Mouse (Mus musculus) heart, embryonic 16.5 days (tissue): Measurements from ENCODE around the gene Mr1. TPM values are rescaled to one million over a fixed set of nuclear protein-coding genes. Genes with fewer than 3 reads are reported as not detected.

Experiments
- ATAC-seq: fragments of 200-750 bp; cut with Nextera tagmentation; replicated peaks from 2 replicates; pipeline ENCODE4 v1.8.0; 2017; ENCODE audit warnings: moderate number of reproducible peaks; ENCODE audit not compliant: insufficient read depth, low FRiP score; ENCODE audit errors: extremely low read depth
- H3K27ac ChIP-seq: fragments of 300-500 bp; sonication (generic); 2 replicates; pipeline ENCODE4 v1.5.1; 2014; ENCODE audit warnings: mild to moderate bottlenecking, low read length, control low read depth, moderate library complexity
- H3K27me3 ChIP-seq: fragments of 300-500 bp; sonication (generic); 2 replicates; pipeline ENCODE4 v1.6.1; 2014; ENCODE audit warnings: low read length, mixed read lengths; ENCODE audit not compliant: control insufficient read depth, insufficient read depth
- H3K36me3 ChIP-seq: fragments of 300-500 bp; sonication (generic); 2 replicates; pipeline ENCODE4 v1.6.1; 2014; ENCODE audit not compliant: control insufficient read depth, insufficient read depth
- H3K4me1 ChIP-seq: fragments of 300-500 bp; sonication (generic); 2 replicates; pipeline ENCODE4 v1.6.1; 2014; ENCODE audit warnings: low read length, mixed read lengths; ENCODE audit not compliant: control insufficient read depth, insufficient read depth
- H3K4me2 ChIP-seq: fragments of 300-500 bp; sonication (generic); 2 replicates; pipeline ENCODE4 v1.6.1; 2014; ENCODE audit warnings: low read depth, mild to moderate bottlenecking, control low read depth, low read length
- H3K4me3 ChIP-seq: fragments of 300-500 bp; sonication (generic); 2 replicates; pipeline ENCODE4 v1.5.1; 2014; ENCODE audit warnings: mild to moderate bottlenecking, control low read depth, low read length
- H3K9ac ChIP-seq: fragments of 300-500 bp; sonication (generic); 2 replicates; pipeline ENCODE4 v1.6.1; 2014; ENCODE audit warnings: low read length, control low read depth
- H3K9me3 ChIP-seq: fragments of 300-500 bp; sonication (generic); replicated peaks from 2 replicates; pipeline ENCODE4 v1.6.1; 2016; ENCODE audit warnings: low read length; ENCODE audit not compliant: control insufficient read depth
- WGBS: fragments of 180-500 bp; shearing (Covaris S2); extraction: QIAGEN DNeasy Blood & Tissue Kit; methylation state at CpG from one replicate; pipeline ENCODE4 v1.1.7; 2014; 5-methylcytosine and 5-hydroxymethylcytosine counted together
- polyA plus RNA-seq: library from polyadenylated mRNA; unstranded; fragments of >200 nt; fragmentation: Nextera tagmentation; extraction: Ambion mirVana; gene quantifications from 2 replicates; pipeline ENCODE4 v1.2.1, GENCODE M21; 2015

The Mr1 gene
- polyA plus RNA-seq, 1 experiment from 2014 or later: 10.4 TPM

- ATAC-seq: no peak; the same call in 1 of the 2 replicates
- H3K4me1 ChIP-seq: peaks cover 23% of the 10 kb centered on the region
- no peak overlapping the region for H3K27ac ChIP-seq
- WGBS: 21% methylated on average over 3 of the region's 3 CpGs
- H3K36me3 ChIP-seq: no peaks in the 10 kb centered on the region
- H3K9me3 ChIP-seq: no peaks in the 10 kb centered on the region
- H3K27me3 ChIP-seq: no peaks in the 10 kb centered on the region
- H3K4me2 ChIP-seq: no peak overlapping the region
- H3K4me3 ChIP-seq: no peak overlapping the region
- H3K9ac ChIP-seq: no peak overlapping the region
Observed at GRCm38 (mm10) chr1:155113946-155114345, 32.7 kb downstream of the Mr1 start.

- ATAC-seq: no peak
- Histone ChIP-seq H3K4me1 (peaks cover 29% of the 10 kb centered on the region), H3K36me3 (no peaks in the 10 kb centered on the region), H3K9me3 (no peaks in the 10 kb centered on the region), H3K27ac (no peak overlapping the region), H3K27me3 (no peaks in the 10 kb centered on the region), H3K4me2 (no peak overlapping the region), H3K4me3 (no peak overlapping the region), H3K9ac (no peak overlapping the region)
- 100% methylated on average over 1 of the region's 1 CpGs for WGBS
Observed at GRCm38 (mm10) chr1:155112875-155113274, 33.7 kb downstream of the Mr1 start.

GRCm38 (mm10) chr1:155112118-155112517, 34.5 kb downstream of the Mr1 start:
- Histone ChIP-seq H3K4me2 (no peak overlapping the region), H3K27ac (no peak overlapping the region), H3K9ac (no peak overlapping the region), H3K4me1 (peaks cover 29% of the 10 kb centered on the region), H3K36me3 (no peaks in the 10 kb centered on the region), H3K9me3 (no peaks in the 10 kb centered on the region), H3K4me3 (no peak overlapping the region), H3K27me3 (no peaks in the 10 kb centered on the region)
- 34% methylated on average over 4 of the region's 4 CpGs for WGBS
- no peak for ATAC-seq

- H3K4me1 ChIP-seq: peaks cover 29% of the 10 kb centered on the region
- peak overlapping the region; percentile 30; the same call in 1 of the 2 replicates for H3K9ac ChIP-seq
- no peaks in the 10 kb centered on the region for H3K27me3 ChIP-seq
- H3K4me2 ChIP-seq: no peak overlapping the region
- no peaks in the 10 kb centered on the region for H3K36me3 ChIP-seq
- ATAC-seq: no peak
- no peaks in the 10 kb centered on the region for H3K9me3 ChIP-seq
- no peak overlapping the region for H3K27ac ChIP-seq
- no peak overlapping the region for H3K4me3 ChIP-seq
- WGBS: 55% methylated on average over 6 of the region's 6 CpGs
Observed at GRCm38 (mm10) chr1:155111491-155111890, 35.1 kb downstream of the Mr1 start.

GRCm38 (mm10) chr1:155109387-155110350, 36.9 kb downstream of the Mr1 start:
- WGBS: 12% methylated on average over 18 of the region's 18 CpGs
- peak overlapping the region; percentile 39 for H3K9ac ChIP-seq
- H3K4me3 ChIP-seq: 0 out of 2 replicates have a peak overlapping the region, but pooled peaks have one; percentile 11

GRCm38 (mm10) chr1:155108412-155108811, 38.2 kb downstream of the Mr1 start:
- WGBS: 41% methylated on average over 4 of the region's 4 CpGs
- peaks cover 20% of the 10 kb centered on the region for H3K4me1 ChIP-seq
- no peak overlapping the region for H3K4me2 ChIP-seq
- no peaks in the 10 kb centered on the region; the same call in 1 of the 2 replicates for H3K9me3 ChIP-seq
- H3K4me3 ChIP-seq: no peak overlapping the region
- 0 out of 2 replicates have a peak overlapping the region, but pooled peaks have one; percentile 4 for H3K27ac ChIP-seq
- H3K36me3 ChIP-seq: no peaks in the 10 kb centered on the region
- H3K9ac ChIP-seq: no peak overlapping the region
- no peaks in the 10 kb centered on the region for H3K27me3 ChIP-seq
- no peak; the same call in 1 of the 2 replicates for ATAC-seq

More at GRCm38 (mm10) chr1:155109387-155110350, 36.9 kb downstream of the Mr1 start:
- H3K4me2 ChIP-seq: peak overlapping the region; percentile 48
- H3K27me3 ChIP-seq: no peaks in the 10 kb centered on the region
- H3K4me1 ChIP-seq: peaks cover 29% of the 10 kb centered on the region
- H3K36me3 ChIP-seq: no peaks in the 10 kb centered on the region
- 0 out of 2 replicates have a peak, but pooled peaks have one; percentile 24 for ATAC-seq
- H3K27ac ChIP-seq: peak overlapping the region; percentile 85
- H3K9me3 ChIP-seq: no peaks in the 10 kb centered on the region; the same call in 1 of the 2 replicates

- H3K27me3 ChIP-seq: no peaks in the 10 kb centered on the region
- no peak overlapping the region for H3K9ac ChIP-seq
- no peaks in the 10 kb centered on the region for H3K36me3 ChIP-seq
- no peak overlapping the region for H3K27ac ChIP-seq
- no peaks in the 10 kb centered on the region; the same call in 1 of the 2 replicates for H3K9me3 ChIP-seq
- WGBS: 40% methylated on average over 5 of the region's 5 CpGs
- no peak for ATAC-seq
- H3K4me1 ChIP-seq: peaks cover 20% of the 10 kb centered on the region
- H3K4me3 ChIP-seq: no peak overlapping the region
- no peak overlapping the region for H3K4me2 ChIP-seq
Observed at GRCm38 (mm10) chr1:155107843-155108242, 38.8 kb downstream of the Mr1 start.

- Histone ChIP-seq H3K4me3 (no peak overlapping the region), H3K4me2 (no peak overlapping the region), H3K4me1 (peaks cover 20% of the 10 kb centered on the region), H3K36me3 (no peaks in the 10 kb centered on the region), H3K27me3 (no peaks in the 10 kb centered on the region), H3K9me3 (no peaks in the 10 kb centered on the region; the same call in 1 of the 2 replicates), H3K27ac (no peak overlapping the region), H3K9ac (no peak overlapping the region)
- no peak for ATAC-seq
- WGBS: 60% methylated on average over 1 of the region's 1 CpGs
Observed at GRCm38 (mm10) chr1:155106310-155106709, 40.3 kb downstream of the Mr1 start.

- Histone ChIP-seq H3K27me3 (no peaks in the 10 kb centered on the region), H3K4me3 (no peak overlapping the region), H3K9ac (no peak overlapping the region), H3K36me3 (no peaks in the 10 kb centered on the region), H3K9me3 (no peaks in the 10 kb centered on the region; the same call in 1 of the 2 replicates), H3K4me2 (no peak overlapping the region), H3K27ac (no peak overlapping the region), H3K4me1 (peaks cover 11% of the 10 kb centered on the region)
- ATAC-seq: no peak
- WGBS: 83% methylated on average over 5 of the region's 5 CpGs
Observed at GRCm38 (mm10) chr1:155103991-155104390, 42.6 kb downstream of the Mr1 start.
